Mouse (Mus musculus): ENCODE data around the gene Ascl1. TPM values are rescaled to one million over a fixed set of nuclear protein-coding genes. Genes with fewer than 3 reads are reported as not detected.

Gene Ascl1
- polyA plus RNA-seq, 1 experiment from 2014 or later: 3.1 TPM

GRCm38 (mm10) chr10:87500926-87501658 lies 7.6 kb upstream of the Ascl1 start:
- no peak overlapping the region for H3K4me3 ChIP-seq (ENCODE audit: low read length)
- no peaks in the 10 kb centered on the region for H3K4me1 ChIP-seq (ENCODE audit: control insufficient read depth, insufficient read depth, low read length)
- no peak for ATAC-seq
- H3K4me2 ChIP-seq (ENCODE audit: low read depth, low read length): no peak overlapping the region
- H3K36me3 ChIP-seq (ENCODE audit: control insufficient read depth, insufficient read depth, low read length): no peaks in the 10 kb centered on the region
- WGBS: 14% methylated on average over 20 of the region's 20 CpGs
- no peak overlapping the region for H3K27ac ChIP-seq (ENCODE audit: low read length)
- peaks cover 40% of the 10 kb centered on the region for H3K27me3 ChIP-seq (replicated peaks; ENCODE audit: control insufficient read depth, insufficient read depth, low read length)
- peaks cover 5% of the 10 kb centered on the region for H3K9me3 ChIP-seq (ENCODE audit: control insufficient read depth, low read length)
- H3K9ac ChIP-seq (ENCODE audit: low read depth, low read length): no peak overlapping the region

- Histone ChIP-seq H3K4me3 (ENCODE audit: low read length) (no peak overlapping the region), H3K27ac (ENCODE audit: low read length) (no peak overlapping the region), H3K9me3 (ENCODE audit: control insufficient read depth, low read length) (peaks cover 9% of the 10 kb centered on the region), H3K4me2 (ENCODE audit: low read depth, low read length) (no peak overlapping the region), H3K4me1 (ENCODE audit: control insufficient read depth, insufficient read depth, low read length) (peaks cover 17% of the 10 kb centered on the region; the same call in 1 of the 2 replicates), H3K36me3 (ENCODE audit: control insufficient read depth, insufficient read depth, low read length) (no peaks in the 10 kb centered on the region), H3K9ac (ENCODE audit: low read depth, low read length) (no peak overlapping the region), H3K27me3 (replicated peaks; ENCODE audit: control insufficient read depth, insufficient read depth, low read length) (peaks cover 65% of the 10 kb centered on the region)
- WGBS: 79% methylated on average over 2 of the region's 2 CpGs
- ATAC-seq: no peak
These were observed 3.6 kb upstream of the Ascl1 start for GRCm38 (mm10) chr10:87497056-87497455.

GRCm38 (mm10) chr10:87494596-87494995 lies 1.1 kb upstream of the Ascl1 start:
- no peaks in the 10 kb centered on the region for H3K36me3 ChIP-seq (ENCODE audit: control insufficient read depth, insufficient read depth, low read length)
- peaks cover 17% of the 10 kb centered on the region; the same call in 1 of the 2 replicates for H3K4me1 ChIP-seq (ENCODE audit: control insufficient read depth, insufficient read depth, low read length)
- ATAC-seq: peak; percentile 50; the same call in 1 of the 2 replicates
- no peak overlapping the region for H3K27ac ChIP-seq (ENCODE audit: low read length)
- 5% methylated on average over 18 of the region's 18 CpGs for WGBS
- no peak overlapping the region for H3K9ac ChIP-seq (ENCODE audit: low read depth, low read length)
- no peak overlapping the region; the same call in 1 of the 2 replicates for H3K4me2 ChIP-seq (ENCODE audit: low read depth, low read length)
- no peak overlapping the region; the same call in 1 of the 2 replicates for H3K4me3 ChIP-seq (ENCODE audit: low read length)
- peaks cover 9% of the 10 kb centered on the region for H3K9me3 ChIP-seq (ENCODE audit: control insufficient read depth, low read length)
- peaks cover 75% of the 10 kb centered on the region for H3K27me3 ChIP-seq (replicated peaks; ENCODE audit: control insufficient read depth, insufficient read depth, low read length)

GRCm38 (mm10) chr10:87494176-87494575 lies 716 bp upstream of the Ascl1 start:
- Histone ChIP-seq H3K4me1 (ENCODE audit: control insufficient read depth, insufficient read depth, low read length) (peaks cover 17% of the 10 kb centered on the region; the same call in 1 of the 2 replicates), H3K27me3 (replicated peaks; ENCODE audit: control insufficient read depth, insufficient read depth, low read length) (peaks cover 79% of the 10 kb centered on the region), H3K9me3 (ENCODE audit: control insufficient read depth, low read length) (peaks cover 9% of the 10 kb centered on the region), H3K27ac (ENCODE audit: low read length) (no peak overlapping the region), H3K4me3 (ENCODE audit: low read length) (peak overlapping the region; percentile 61; the same call in 1 of the 2 replicates), H3K4me2 (ENCODE audit: low read depth, low read length) (peak overlapping the region; percentile 95), H3K36me3 (ENCODE audit: control insufficient read depth, insufficient read depth, low read length) (no peaks in the 10 kb centered on the region), H3K9ac (ENCODE audit: low read depth, low read length) (no peak overlapping the region)
- 3% methylated on average over 4 of the region's 4 CpGs for WGBS
- no peak for ATAC-seq

GRCm38 (mm10) chr10:87492661-87493551 lies 554 bp downstream of the Ascl1 start:
- Histone ChIP-seq H3K27ac (ENCODE audit: low read length) (peak overlapping the region; percentile 66), H3K36me3 (ENCODE audit: control insufficient read depth, insufficient read depth, low read length) (no peaks in the 10 kb centered on the region), H3K4me2 (ENCODE audit: low read depth, low read length) (peak overlapping the region; percentile 95), H3K4me3 (ENCODE audit: low read length) (peak overlapping the region; percentile 61), H3K9me3 (ENCODE audit: control insufficient read depth, low read length) (peaks cover 7% of the 10 kb centered on the region), H3K9ac (ENCODE audit: low read depth, low read length) (peak overlapping the region; percentile 60), H3K27me3 (replicated peaks; ENCODE audit: control insufficient read depth, insufficient read depth, low read length) (peaks cover 83% of the 10 kb centered on the region), H3K4me1 (ENCODE audit: control insufficient read depth, insufficient read depth, low read length) (peaks cover 17% of the 10 kb centered on the region; the same call in 1 of the 2 replicates)
- ATAC-seq: peak; percentile 43; the same call in 1 of the 2 replicates
- WGBS: under 1% methylated on average over 83 of the region's 90 CpGs

GRCm38 (mm10) chr10:87492332-87492660 lies 1.2 kb downstream of the Ascl1 start:
- no peak for ATAC-seq
- Histone ChIP-seq H3K4me2 (ENCODE audit: low read depth, low read length) (peak overlapping the region; percentile 95), H3K4me3 (ENCODE audit: low read length) (peak overlapping the region; percentile 61), H3K27me3 (replicated peaks; ENCODE audit: control insufficient read depth, insufficient read depth, low read length) (peaks cover 87% of the 10 kb centered on the region), H3K4me1 (ENCODE audit: control insufficient read depth, insufficient read depth, low read length) (peaks cover 17% of the 10 kb centered on the region; the same call in 1 of the 2 replicates), H3K9me3 (ENCODE audit: control insufficient read depth, low read length) (peaks cover 6% of the 10 kb centered on the region; the same call in 1 of the 2 replicates), H3K9ac (ENCODE audit: low read depth, low read length) (peak overlapping the region; percentile 60), H3K27ac (ENCODE audit: low read length) (peak overlapping the region; percentile 66), H3K36me3 (ENCODE audit: control insufficient read depth, insufficient read depth, low read length) (no peaks in the 10 kb centered on the region)
- WGBS: under 1% methylated on average over 26 of the region's 26 CpGs

GRCm38 (mm10) chr10:87491485-87492040 lies 1.9 kb downstream of the Ascl1 start:
- Histone ChIP-seq H3K4me1 (ENCODE audit: control insufficient read depth, insufficient read depth, low read length) (peaks cover 17% of the 10 kb centered on the region; the same call in 1 of the 2 replicates), H3K4me2 (ENCODE audit: low read depth, low read length) (no peak overlapping the region), H3K9ac (ENCODE audit: low read depth, low read length) (no peak overlapping the region), H3K27ac (ENCODE audit: low read length) (no peak overlapping the region), H3K36me3 (ENCODE audit: control insufficient read depth, insufficient read depth, low read length) (no peaks in the 10 kb centered on the region), H3K9me3 (ENCODE audit: control insufficient read depth, low read length) (peaks cover 6% of the 10 kb centered on the region; the same call in 1 of the 2 replicates), H3K27me3 (replicated peaks; ENCODE audit: control insufficient read depth, insufficient read depth, low read length) (peaks cover 90% of the 10 kb centered on the region), H3K4me3 (ENCODE audit: low read length) (peak overlapping the region; percentile 61; the same call in 1 of the 2 replicates)
- no peak for ATAC-seq
- WGBS: 4% methylated on average over 11 of the region's 11 CpGs

- ATAC-seq: no peak
- Histone ChIP-seq H3K4me2 (ENCODE audit: low read depth, low read length) (no peak overlapping the region), H3K9ac (ENCODE audit: low read depth, low read length) (no peak overlapping the region), H3K36me3 (ENCODE audit: control insufficient read depth, insufficient read depth, low read length) (no peaks in the 10 kb centered on the region), H3K27ac (ENCODE audit: low read length) (no peak overlapping the region), H3K4me3 (ENCODE audit: low read length) (no peak overlapping the region), H3K27me3 (replicated peaks; ENCODE audit: control insufficient read depth, insufficient read depth, low read length) (peaks cover 91% of the 10 kb centered on the region), H3K4me1 (ENCODE audit: control insufficient read depth, insufficient read depth, low read length) (peaks cover 19% of the 10 kb centered on the region; the same call in 1 of the 2 replicates), H3K9me3 (ENCODE audit: control insufficient read depth, low read length) (no peaks in the 10 kb centered on the region)
- WGBS: 12% methylated on average over 2 of the region's 2 CpGs
These were observed 3.1 kb downstream of the Ascl1 start for GRCm38 (mm10) chr10:87490328-87490727.
